Mouse (Mus musculus): ENCODE measurements around the gene Pdcd1.
"Not testable (repeated sequence)": the region's sequence is repeated elsewhere in the genome, so short reads cannot be mapped to it uniquely, and the experiment has no call there.

Gene Pdcd1

DNA sequence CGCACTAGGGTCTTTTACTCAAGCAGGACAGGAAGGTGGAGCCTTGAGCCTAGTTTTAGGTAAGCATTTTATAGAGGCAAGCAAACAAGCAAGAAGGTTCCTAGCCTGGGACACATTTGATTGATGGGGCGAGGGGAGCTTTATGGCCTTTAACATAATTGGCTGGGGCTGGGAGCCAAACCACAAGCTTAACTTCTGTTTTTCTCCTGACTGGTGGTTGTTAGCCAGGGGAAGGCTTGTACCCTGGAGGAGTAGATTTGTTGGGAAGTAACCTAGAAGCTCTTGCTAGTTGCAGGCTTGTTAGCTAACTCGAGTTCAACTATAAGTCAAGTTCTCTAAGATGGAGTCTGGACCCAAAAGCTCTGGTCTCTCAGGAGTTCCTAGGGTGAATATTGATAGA, 26.0 kb upstream of the Pdcd1 start:
- H3K4me3 ChIP-seq (replicated peaks; ENCODE audit: low read length) = no peak overlapping the region
- peaks cover 14% of the 10 kb centered on the region for H3K27me3 ChIP-seq (ENCODE audit: insufficient read depth, low read length)
- no peaks in the 10 kb centered on the region for H3K9me3 ChIP-seq (ENCODE audit: low read length)
- peaks cover 22% of the 10 kb centered on the region for H3K4me1 ChIP-seq (replicated peaks; ENCODE audit: low read depth, low read length)
- TF ChIP-seq NANOG (IDR thresholded peaks at IDR 0.05; ENCODE audit: borderline replicate concordance, low read length) = no peak
- TF ChIP-seq POU5F1 (IDR thresholded peaks at IDR 0.05; ENCODE audit: borderline replicate concordance, low read length) = no peak
- TF ChIP-seq CTCF (conservative IDR thresholded peaks at IDR 0.05; ENCODE audit: low read length) = no peak
- no peaks in the 10 kb centered on the region for H3K36me3 ChIP-seq (ENCODE audit: insufficient read depth, low read length)

DNA sequence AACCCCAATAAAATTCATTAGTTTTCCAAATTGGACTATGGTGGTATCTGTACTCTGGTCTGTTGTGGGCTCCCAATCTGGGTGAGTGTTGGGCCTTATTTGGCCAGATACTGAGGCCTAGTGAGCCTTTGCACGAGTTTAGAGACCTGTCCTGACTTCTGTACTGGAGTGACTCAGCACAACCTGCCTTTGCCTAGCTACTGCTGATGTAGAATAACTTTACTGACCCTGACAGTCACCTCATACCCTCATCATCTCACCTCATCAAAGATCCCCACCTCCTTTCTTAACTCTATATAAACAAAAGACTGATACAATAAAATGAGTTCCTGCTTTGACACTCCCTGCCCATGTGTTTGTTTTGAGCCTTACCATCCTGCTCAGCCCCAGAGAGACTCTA, 24.3 kb upstream of the Pdcd1 start:
- H3K9me3 ChIP-seq (ENCODE audit: low read length) = no peaks in the 10 kb centered on the region
- H3K4me3 ChIP-seq (replicated peaks; ENCODE audit: low read length) = no peak overlapping the region
- H3K4me1 ChIP-seq (replicated peaks; ENCODE audit: low read depth, low read length) = peaks cover 17% of the 10 kb centered on the region
- TF ChIP-seq CTCF (conservative IDR thresholded peaks at IDR 0.05; ENCODE audit: low read length) (no peak), NANOG (IDR thresholded peaks at IDR 0.05; ENCODE audit: borderline replicate concordance, low read length) (no peak), POU5F1 (IDR thresholded peaks at IDR 0.05; ENCODE audit: borderline replicate concordance, low read length) (no peak)
- peaks cover 14% of the 10 kb centered on the region for H3K27me3 ChIP-seq (ENCODE audit: insufficient read depth, low read length)
- H3K36me3 ChIP-seq (ENCODE audit: insufficient read depth, low read length) = no peaks in the 10 kb centered on the region

- no peaks in the 10 kb centered on the region for H3K9me3 ChIP-seq (ENCODE audit: low read length)
- no peak overlapping the region for H3K4me3 ChIP-seq (replicated peaks; ENCODE audit: low read length)
- no peaks in the 10 kb centered on the region for H3K4me1 ChIP-seq (replicated peaks; ENCODE audit: low read depth, low read length)
- TF ChIP-seq NANOG (IDR thresholded peaks at IDR 0.05; ENCODE audit: borderline replicate concordance, low read length) (no peak), CTCF (conservative IDR thresholded peaks at IDR 0.05; ENCODE audit: low read length) (no peak), POU5F1 (IDR thresholded peaks at IDR 0.05; ENCODE audit: borderline replicate concordance, low read length) (no peak)
- 0 out of 2 replicates have a peak, but pooled peaks cover 1% of the 10 kb centered on the region for H3K27me3 ChIP-seq (ENCODE audit: insufficient read depth, low read length)
- H3K36me3 ChIP-seq (ENCODE audit: insufficient read depth, low read length) = no peaks in the 10 kb centered on the region
Observed at GRCm38 (mm10) chr1:94074756-94075155, 22.4 kb upstream of the Pdcd1 start.

- not testable (repeated sequence) for H3K27me3 ChIP-seq (ENCODE audit: insufficient read depth, low read length); H3K36me3 ChIP-seq (ENCODE audit: insufficient read depth, low read length); H3K4me1 ChIP-seq (replicated peaks; ENCODE audit: low read depth, low read length); H3K9me3 ChIP-seq (ENCODE audit: low read length); H3K4me3 ChIP-seq (replicated peaks; ENCODE audit: low read length)
Observed at GRCm38 (mm10) chr1:94058281-94058680, 5.9 kb upstream of the Pdcd1 start.

DNA sequence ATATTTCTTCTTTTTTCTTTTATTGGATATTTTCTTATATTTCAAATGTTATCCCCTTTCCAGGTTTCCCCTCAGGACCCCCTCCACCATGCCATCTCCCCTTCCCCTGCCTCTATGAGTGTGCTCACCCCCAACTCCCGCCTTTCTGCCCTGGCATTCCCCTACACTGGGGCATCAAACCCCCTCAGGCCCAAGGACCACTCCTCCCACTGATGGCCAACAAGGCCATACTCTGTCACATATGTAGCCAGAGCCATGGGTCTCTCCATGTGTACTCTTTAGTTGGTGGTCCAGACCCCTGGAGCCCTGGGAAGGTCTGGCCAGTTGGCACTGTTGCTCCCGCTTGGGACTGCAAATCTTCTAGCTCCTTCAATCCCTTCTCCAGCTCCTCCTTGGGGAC, 5.0 kb upstream of the Pdcd1 start:
- Histone ChIP-seq H3K36me3 (ENCODE audit: insufficient read depth, low read length) (no peaks in the 10 kb centered on the region), H3K4me3 (replicated peaks; ENCODE audit: low read length) (no peak overlapping the region), H3K27me3 (ENCODE audit: insufficient read depth, low read length) (peaks cover 6% of the 10 kb centered on the region; the same call in 1 of the 2 replicates), H3K4me1 (replicated peaks; ENCODE audit: low read depth, low read length) (no peaks in the 10 kb centered on the region), H3K9me3 (ENCODE audit: low read length) (peaks cover 12% of the 10 kb centered on the region; the same call in 1 of the 2 replicates)
- TF ChIP-seq CTCF (conservative IDR thresholded peaks at IDR 0.05; ENCODE audit: low read length) = no peak
- TF ChIP-seq POU5F1 (IDR thresholded peaks at IDR 0.05; ENCODE audit: borderline replicate concordance, low read length) = no peak
- TF ChIP-seq NANOG (IDR thresholded peaks at IDR 0.05; ENCODE audit: borderline replicate concordance, low read length) = no peak

DNA sequence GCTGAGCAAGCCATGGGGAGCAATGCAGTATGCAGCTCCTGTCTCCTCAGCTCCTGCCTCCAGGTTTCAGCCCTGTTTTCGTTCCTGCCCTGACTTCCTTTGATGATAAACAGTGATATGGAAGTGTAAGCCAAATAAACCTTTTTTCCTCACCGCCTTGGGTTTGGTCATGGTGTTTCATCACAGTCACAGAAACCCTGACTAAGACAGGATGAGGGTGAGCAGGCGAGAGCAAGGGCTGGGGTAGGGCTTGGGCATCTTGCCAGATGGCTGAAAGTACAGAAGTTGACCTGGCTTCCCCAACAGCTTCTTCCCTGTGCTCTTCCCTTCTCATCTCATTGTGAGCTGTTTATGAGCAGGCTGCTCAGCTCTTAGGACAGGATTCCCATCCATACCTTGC, 3.6 kb upstream of the Pdcd1 start:
- Histone ChIP-seq H3K4me1 (replicated peaks; ENCODE audit: low read depth, low read length) (no peaks in the 10 kb centered on the region), H3K9me3 (ENCODE audit: low read length) (peaks cover 18% of the 10 kb centered on the region), H3K4me3 (replicated peaks; ENCODE audit: low read length) (no peak overlapping the region), H3K27me3 (ENCODE audit: insufficient read depth, low read length) (peaks cover 4% of the 10 kb centered on the region; the same call in 1 of the 2 replicates), H3K36me3 (ENCODE audit: insufficient read depth, low read length) (no peaks in the 10 kb centered on the region)
- TF ChIP-seq CTCF (conservative IDR thresholded peaks at IDR 0.05; ENCODE audit: low read length) = no peak
- no peak for TF ChIP-seq POU5F1 (IDR thresholded peaks at IDR 0.05; ENCODE audit: borderline replicate concordance, low read length)
- no peak for TF ChIP-seq NANOG (IDR thresholded peaks at IDR 0.05; ENCODE audit: borderline replicate concordance, low read length)

- H3K27me3 ChIP-seq (ENCODE audit: insufficient read depth, low read length) = peaks cover 4% of the 10 kb centered on the region; the same call in 1 of the 2 replicates
- H3K4me3 ChIP-seq (replicated peaks; ENCODE audit: low read length) = no peak overlapping the region
- H3K4me1 ChIP-seq (replicated peaks; ENCODE audit: low read depth, low read length) = no peaks in the 10 kb centered on the region
- peaks cover 18% of the 10 kb centered on the region for H3K9me3 ChIP-seq (ENCODE audit: low read length)
- TF ChIP-seq POU5F1 (IDR thresholded peaks at IDR 0.05; ENCODE audit: borderline replicate concordance, low read length) (no peak), NANOG (IDR thresholded peaks at IDR 0.05; ENCODE audit: borderline replicate concordance, low read length) (no peak), CTCF (conservative IDR thresholded peaks at IDR 0.05; ENCODE audit: low read length) (no peak)
- H3K36me3 ChIP-seq (ENCODE audit: insufficient read depth, low read length) = no peaks in the 10 kb centered on the region
Observed at GRCm38 (mm10) chr1:94054481-94054880, 2.1 kb upstream of the Pdcd1 start.

- TF ChIP-seq POU5F1 (IDR thresholded peaks at IDR 0.05; ENCODE audit: borderline replicate concordance, low read length) (no peak), NANOG (IDR thresholded peaks at IDR 0.05; ENCODE audit: borderline replicate concordance, low read length) (no peak), CTCF (conservative IDR thresholded peaks at IDR 0.05; ENCODE audit: low read length) (no peak)
- no peaks in the 10 kb centered on the region for H3K36me3 ChIP-seq (ENCODE audit: insufficient read depth, low read length)
- peaks cover 18% of the 10 kb centered on the region for H3K9me3 ChIP-seq (ENCODE audit: low read length)
- no peak overlapping the region for H3K4me3 ChIP-seq (replicated peaks; ENCODE audit: low read length)
- H3K27me3 ChIP-seq (ENCODE audit: insufficient read depth, low read length) = peaks cover 4% of the 10 kb centered on the region; the same call in 1 of the 2 replicates
- no peaks in the 10 kb centered on the region for H3K4me1 ChIP-seq (replicated peaks; ENCODE audit: low read depth, low read length)
Observed at GRCm38 (mm10) chr1:94053530-94054216, 1.3 kb upstream of the Pdcd1 start.

DNA sequence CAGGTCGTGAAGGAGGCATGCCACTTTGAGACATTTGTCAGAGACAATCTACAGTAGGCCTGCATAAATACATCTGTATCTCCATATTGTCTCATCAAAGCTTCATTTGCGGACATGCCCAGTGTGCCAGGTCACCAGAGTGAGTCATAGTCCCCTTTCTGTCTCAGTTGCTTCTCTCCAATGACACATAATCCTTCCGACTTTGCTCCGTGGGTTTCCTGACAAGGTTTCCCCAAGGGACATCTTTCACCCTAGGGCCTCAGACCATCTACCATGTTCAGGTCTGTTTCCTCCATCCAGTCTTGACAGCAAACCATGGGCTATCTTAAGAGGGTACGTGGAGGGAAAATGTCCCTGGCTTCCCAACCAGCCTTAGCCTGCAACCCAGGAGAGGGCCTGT, 1.2 kb downstream of the Pdcd1 start:
- TF ChIP-seq POU5F1 (IDR thresholded peaks at IDR 0.05; ENCODE audit: borderline replicate concordance, low read length) (no peak), NANOG (IDR thresholded peaks at IDR 0.05; ENCODE audit: borderline replicate concordance, low read length) (no peak), CTCF (conservative IDR thresholded peaks at IDR 0.05; ENCODE audit: low read length) (no peak)
- Histone ChIP-seq H3K9me3 (ENCODE audit: low read length) (peaks cover 18% of the 10 kb centered on the region), H3K36me3 (ENCODE audit: insufficient read depth, low read length) (no peaks in the 10 kb centered on the region), H3K4me3 (replicated peaks; ENCODE audit: low read length) (no peak overlapping the region), H3K27me3 (ENCODE audit: insufficient read depth, low read length) (peaks cover 12% of the 10 kb centered on the region; the same call in 1 of the 2 replicates), H3K4me1 (replicated peaks; ENCODE audit: low read depth, low read length) (no peaks in the 10 kb centered on the region)

All from E14TG2a.4 (cell line).